Mouse (Mus musculus) hindbrain, embryonic 11.5 days (tissue): ENCODE results near the gene Hs2st1. TPM values are rescaled to one million over a fixed set of nuclear protein-coding genes. Genes with fewer than 3 reads are reported as not detected.
"Not testable (repeated sequence)": the region's sequence is repeated elsewhere in the genome, so short reads cannot be mapped to it uniquely, and the experiment has no call there.

Experiments
- ATAC-seq: fragments of 200-750 bp; cut with Nextera tagmentation; 2 replicates; pipeline ENCODE4 v1.8.0; 2017; ENCODE audit warnings: mild to moderate bottlenecking, moderate TSS enrichment, moderate library complexity; ENCODE audit not compliant: low FRiP score
- DNase-seq: peaks from one replicate; pipeline ENCODE4 v3.0.0-alpha.2; 2015; ENCODE audit warnings: low spot score
- H3K27ac ChIP-seq: fragments of 300-500 bp; sonication (generic); 2 replicates; pipeline ENCODE4 v1.5.1; 2014; ENCODE audit warnings: mild to moderate bottlenecking, low read depth, low read length
- H3K27me3 ChIP-seq: fragments of 300-500 bp; sonication (generic); 2 replicates; pipeline ENCODE4 v1.6.1; 2014; ENCODE audit warnings: mild to moderate bottlenecking, low read length, moderate library complexity, mixed read lengths; ENCODE audit not compliant: control insufficient read depth, insufficient read depth
- H3K36me3 ChIP-seq: fragments of 300-500 bp; sonication (generic); 2 replicates; pipeline ENCODE4 v1.6.1; 2014; ENCODE audit warnings: mild to moderate bottlenecking, low read length, moderate library complexity, mixed read lengths; ENCODE audit not compliant: control insufficient read depth, insufficient read depth
- H3K4me1 ChIP-seq: fragments of 300-500 bp; sonication (generic); replicated peaks from 2 replicates; pipeline ENCODE4 v1.6.1; 2014; ENCODE audit warnings: low read length, mixed read lengths; ENCODE audit not compliant: control insufficient read depth, insufficient read depth
- H3K4me2 ChIP-seq: fragments of 300-500 bp; sonication (generic); replicated peaks from 2 replicates; pipeline ENCODE4 v1.6.1; 2014; ENCODE audit warnings: mild to moderate bottlenecking, low read depth, low read length
- H3K4me3 ChIP-seq: fragments of 300-500 bp; sonication (generic); 2 replicates; pipeline ENCODE4 v1.5.1; 2014; ENCODE audit warnings: low read depth, low read length
- H3K9ac ChIP-seq: fragments of 300-500 bp; sonication (generic); 2 replicates; pipeline ENCODE4 v1.6.1; 2014; ENCODE audit warnings: low read depth, low read length
- H3K9me3 ChIP-seq: fragments of 300-500 bp; sonication (generic); 2 replicates; pipeline ENCODE4 v1.6.1; 2016; ENCODE audit warnings: low read length; ENCODE audit not compliant: control insufficient read depth
- whole genome bisulfite sequencing: fragments of 180-500 bp; shearing (Covaris S2); extraction: QIAGEN DNeasy Blood & Tissue Kit; methylation state at CpG from one replicate; pipeline ENCODE4 v1.1.7; 2014; 5-methylcytosine and 5-hydroxymethylcytosine counted together
- polyA plus RNA-seq: library from polyadenylated mRNA; unstranded; fragments of >200 nt; fragmentation: Nextera tagmentation; extraction: Ambion mirVana; gene quantifications from 2 replicates; pipeline ENCODE4 v1.2.1, GENCODE M21; 2014

Hs2st1 gene
- polyA plus RNA-seq, 1 experiment from 2014 or later, result 16.3 TPM

DNA sequence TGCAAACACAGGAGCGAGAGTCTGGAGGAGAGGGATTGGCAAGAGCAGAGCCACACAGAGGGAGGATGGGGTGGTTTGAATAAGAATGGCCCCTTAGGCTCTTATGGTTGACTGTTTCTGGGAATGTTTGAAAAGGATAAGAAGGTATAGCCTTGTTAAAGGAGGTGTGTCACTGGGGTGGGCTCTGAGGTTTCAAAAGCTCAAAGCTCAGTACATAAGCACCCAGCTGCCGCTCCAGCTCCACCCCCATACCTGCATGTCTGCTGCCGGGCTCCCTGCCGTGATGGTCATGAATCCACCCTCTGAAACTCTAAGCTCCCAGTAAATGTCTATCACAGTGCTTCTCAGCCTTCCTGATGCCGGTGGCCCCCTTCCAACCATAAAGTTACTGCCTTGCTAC, 40.8 kb upstream of the Hs2st1 start:
- no peak for ATAC-seq
- Histone ChIP-seq H3K4me1 (no peaks in the 10 kb centered on the region), H3K36me3 (no peaks in the 10 kb centered on the region), H3K27ac (no peak overlapping the region), H3K9ac (no peak overlapping the region), H3K4me2 (no peak overlapping the region), H3K27me3 (no peaks in the 10 kb centered on the region), H3K9me3 (no peaks in the 10 kb centered on the region), H3K4me3 (no peak overlapping the region)
- WGBS, result 44% methylated on average over 5 of the region's 5 CpGs
- DNase-seq, result no peak

DNA sequence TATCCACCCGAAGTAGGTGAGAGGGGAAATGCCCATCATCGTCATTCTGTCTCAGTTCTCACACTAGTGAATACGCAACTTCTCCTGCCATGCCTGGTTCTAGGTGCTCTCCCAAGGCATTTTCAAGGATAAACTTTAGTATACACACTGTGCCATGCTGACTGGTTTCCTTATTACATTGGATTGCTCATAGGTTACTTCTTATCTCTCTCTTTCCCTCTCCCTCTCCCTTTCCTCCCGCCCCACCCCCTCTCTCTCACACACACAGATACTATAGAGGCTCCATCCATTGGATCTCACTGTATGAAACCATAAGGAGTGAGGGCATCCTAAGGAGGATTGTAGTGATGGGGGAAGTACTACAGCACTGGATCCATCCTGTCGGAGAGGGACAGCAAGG, 38.1 kb upstream of the Hs2st1 start:
- DNase-seq, result no peak
- Histone ChIP-seq H3K9ac (no peak overlapping the region), H3K27ac (no peak overlapping the region), H3K4me1 (no peaks in the 10 kb centered on the region), H3K27me3 (no peaks in the 10 kb centered on the region), H3K9me3 (no peaks in the 10 kb centered on the region), H3K4me2 (no peak overlapping the region), H3K36me3 (no peaks in the 10 kb centered on the region), H3K4me3 (no peak overlapping the region)
- no peak for ATAC-seq
- 89% methylated on average over 5 of the region's 5 CpGs for WGBS

DNA sequence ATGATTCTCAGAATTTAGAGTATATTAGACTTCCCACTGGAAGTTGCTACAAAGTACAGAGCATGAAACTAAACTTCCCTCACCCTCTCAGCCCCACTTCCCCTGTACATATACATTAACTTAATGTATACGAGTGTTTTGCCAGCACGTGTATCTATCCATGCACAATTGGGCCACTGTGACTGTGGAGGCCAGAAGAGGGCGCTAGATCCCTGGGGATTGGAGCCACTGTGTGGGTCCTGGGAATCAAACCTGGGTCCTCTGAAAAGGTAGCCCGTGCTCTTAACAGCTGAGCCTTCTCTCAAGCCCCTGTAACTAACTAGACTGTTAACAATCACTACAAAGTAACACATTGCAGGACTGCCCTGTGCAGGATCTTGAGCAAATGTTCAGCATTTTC, 36.5 kb upstream of the Hs2st1 start:
- no peaks in the 10 kb centered on the region for H3K9me3 ChIP-seq
- H3K4me3 ChIP-seq, result no peak overlapping the region
- DNase-seq (no peak), ATAC-seq (no peak)
- no peaks in the 10 kb centered on the region for H3K36me3 ChIP-seq
- no peak overlapping the region for H3K9ac ChIP-seq
- H3K4me2 ChIP-seq, result no peak overlapping the region
- H3K27me3 ChIP-seq, result no peaks in the 10 kb centered on the region
- no peaks in the 10 kb centered on the region for H3K4me1 ChIP-seq
- WGBS, result 76% methylated on average over 4 of the region's 4 CpGs
- H3K27ac ChIP-seq, result no peak overlapping the region

DNA sequence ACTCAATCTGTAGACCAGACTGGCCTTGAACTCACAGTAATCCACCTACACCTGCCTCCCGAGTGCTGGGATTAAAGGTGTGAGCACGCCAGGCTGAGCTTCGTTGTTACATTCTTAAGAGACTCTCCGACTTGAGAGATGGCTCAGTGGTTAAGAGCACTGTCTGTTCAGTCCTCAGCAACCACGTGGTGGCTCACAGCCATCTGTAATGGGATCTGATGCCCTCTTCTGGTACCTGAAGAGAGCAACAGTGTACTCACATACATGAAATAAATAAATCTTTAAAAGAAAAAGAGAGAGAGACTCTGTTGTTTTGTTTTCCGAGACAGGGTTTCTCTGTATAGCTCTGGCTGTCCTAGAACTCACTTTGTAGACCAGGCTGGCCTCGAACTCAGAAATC, 35.8 kb upstream of the Hs2st1 start:
- not testable (repeated sequence) for H3K4me1 ChIP-seq, H3K9me3 ChIP-seq, ATAC-seq, DNase-seq, H3K27ac ChIP-seq, H3K36me3 ChIP-seq, H3K27me3 ChIP-seq, H3K4me2 ChIP-seq, H3K9ac ChIP-seq, H3K4me3 ChIP-seq
- WGBS, result 67% methylated on average over 7 of the region's 7 CpGs

DNA sequence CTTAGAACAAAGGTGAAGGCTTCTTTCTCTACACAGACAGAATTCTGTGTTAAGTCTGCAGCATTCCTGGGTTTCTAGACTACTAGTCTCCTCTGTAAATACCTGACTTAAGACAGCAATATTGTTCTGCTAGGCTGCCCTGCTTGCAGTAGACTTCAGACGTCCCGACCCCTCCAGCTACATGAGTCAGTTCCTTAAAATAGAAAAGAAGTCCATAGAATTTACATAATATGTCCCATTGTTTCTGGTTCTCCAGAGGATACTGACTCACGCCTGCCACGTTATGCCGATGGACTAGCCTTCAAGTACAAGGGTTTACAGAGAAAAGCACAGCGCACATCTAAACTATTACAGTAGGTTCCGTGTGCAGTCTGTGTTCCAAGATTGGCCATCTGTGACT, 34.2 kb upstream of the Hs2st1 start:
- H3K36me3 ChIP-seq, result no peaks in the 10 kb centered on the region
- ATAC-seq (no peak), DNase-seq (no peak)
- 83% methylated on average over 7 of the region's 7 CpGs for WGBS
- H3K4me2 ChIP-seq, result no peak overlapping the region
- H3K27ac ChIP-seq, result no peak overlapping the region
- H3K4me1 ChIP-seq, result no peaks in the 10 kb centered on the region
- H3K9me3 ChIP-seq, result no peaks in the 10 kb centered on the region
- no peak overlapping the region for H3K9ac ChIP-seq
- no peaks in the 10 kb centered on the region for H3K27me3 ChIP-seq
- no peak overlapping the region for H3K4me3 ChIP-seq

DNA sequence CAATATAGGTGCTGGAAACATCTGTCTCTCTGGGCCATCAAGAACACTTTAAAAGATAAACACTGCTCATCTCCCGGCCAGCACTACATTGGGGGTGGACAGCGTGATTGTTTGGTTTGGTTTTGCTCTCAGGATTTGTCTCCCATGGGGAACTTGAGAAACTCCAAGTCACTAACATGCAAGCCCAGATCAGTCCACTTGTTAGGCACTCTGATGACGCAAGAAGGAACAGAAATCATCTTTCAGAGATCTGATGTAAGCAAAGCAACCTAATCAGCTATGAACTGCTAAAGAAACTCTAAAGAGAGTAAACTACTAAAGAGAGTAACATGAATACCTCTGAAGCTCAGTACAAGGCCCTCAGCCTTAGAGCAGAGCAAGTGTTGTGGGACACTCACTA, 33.6 kb upstream of the Hs2st1 start:
- H3K4me2 ChIP-seq, result no peak overlapping the region
- no peak overlapping the region for H3K27ac ChIP-seq
- ATAC-seq, result no peak
- no peak for DNase-seq
- H3K9me3 ChIP-seq, result no peaks in the 10 kb centered on the region
- H3K4me1 ChIP-seq, result no peaks in the 10 kb centered on the region
- H3K9ac ChIP-seq, result no peak overlapping the region
- no peaks in the 10 kb centered on the region for H3K36me3 ChIP-seq
- 87% methylated on average over 3 of the region's 3 CpGs for WGBS
- no peak overlapping the region for H3K4me3 ChIP-seq
- H3K27me3 ChIP-seq, result no peaks in the 10 kb centered on the region

DNA sequence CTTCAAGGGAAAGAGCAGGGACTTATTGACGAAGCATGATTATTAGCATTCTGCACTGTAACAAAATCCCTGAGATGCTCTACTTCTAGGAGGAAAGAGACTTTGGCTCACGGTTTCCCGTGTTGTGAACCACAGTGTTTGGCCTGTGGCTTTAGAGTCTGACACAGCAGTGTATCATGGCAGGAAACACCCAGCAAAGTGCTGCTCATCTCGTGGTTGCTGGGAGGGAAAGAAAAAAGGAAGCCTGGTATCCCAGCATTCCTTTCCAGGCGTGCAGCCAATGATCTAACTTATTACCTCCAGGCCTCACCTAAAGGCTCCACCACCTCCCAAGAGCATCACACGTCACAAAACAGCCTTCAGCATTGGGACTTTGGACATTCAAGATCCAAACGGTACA, 32.8 kb upstream of the Hs2st1 start:
- Histone ChIP-seq H3K4me1 (no peaks in the 10 kb centered on the region), H3K4me2 (no peak overlapping the region), H3K36me3 (no peaks in the 10 kb centered on the region), H3K27me3 (no peaks in the 10 kb centered on the region), H3K4me3 (no peak overlapping the region), H3K27ac (no peak overlapping the region), H3K9me3 (no peaks in the 10 kb centered on the region), H3K9ac (no peak overlapping the region)
- no peak for ATAC-seq
- no peak for DNase-seq
- WGBS, result 77% methylated on average over 7 of the region's 7 CpGs

DNA sequence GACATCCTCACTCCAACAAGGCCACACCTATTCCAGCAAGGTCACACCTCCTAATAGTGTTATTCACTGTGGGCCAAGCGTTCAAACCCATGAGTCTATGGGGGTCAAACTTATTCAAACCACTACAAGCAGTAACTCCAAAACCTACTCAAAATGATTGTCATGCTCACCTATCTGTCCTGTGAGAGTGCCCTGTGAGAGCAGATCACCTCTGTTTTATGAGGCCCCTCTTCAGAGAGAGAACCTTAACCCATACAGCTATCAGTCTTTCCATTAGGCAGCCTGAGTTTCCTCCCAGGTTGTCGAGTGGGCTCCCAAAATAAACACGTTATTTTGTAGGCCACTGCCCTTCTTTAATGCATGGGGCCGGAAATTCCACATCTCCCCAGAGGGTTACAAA, 32.4 kb upstream of the Hs2st1 start:
- H3K9ac ChIP-seq, result no peak overlapping the region
- H3K27ac ChIP-seq, result no peak overlapping the region
- no peak for ATAC-seq
- H3K9me3 ChIP-seq, result no peaks in the 10 kb centered on the region
- no peaks in the 10 kb centered on the region for H3K27me3 ChIP-seq
- no peaks in the 10 kb centered on the region for H3K4me1 ChIP-seq
- WGBS, result 78% methylated on average over 4 of the region's 4 CpGs
- no peak for DNase-seq
- no peak overlapping the region for H3K4me3 ChIP-seq
- H3K4me2 ChIP-seq, result no peak overlapping the region
- H3K36me3 ChIP-seq, result no peaks in the 10 kb centered on the region

DNA sequence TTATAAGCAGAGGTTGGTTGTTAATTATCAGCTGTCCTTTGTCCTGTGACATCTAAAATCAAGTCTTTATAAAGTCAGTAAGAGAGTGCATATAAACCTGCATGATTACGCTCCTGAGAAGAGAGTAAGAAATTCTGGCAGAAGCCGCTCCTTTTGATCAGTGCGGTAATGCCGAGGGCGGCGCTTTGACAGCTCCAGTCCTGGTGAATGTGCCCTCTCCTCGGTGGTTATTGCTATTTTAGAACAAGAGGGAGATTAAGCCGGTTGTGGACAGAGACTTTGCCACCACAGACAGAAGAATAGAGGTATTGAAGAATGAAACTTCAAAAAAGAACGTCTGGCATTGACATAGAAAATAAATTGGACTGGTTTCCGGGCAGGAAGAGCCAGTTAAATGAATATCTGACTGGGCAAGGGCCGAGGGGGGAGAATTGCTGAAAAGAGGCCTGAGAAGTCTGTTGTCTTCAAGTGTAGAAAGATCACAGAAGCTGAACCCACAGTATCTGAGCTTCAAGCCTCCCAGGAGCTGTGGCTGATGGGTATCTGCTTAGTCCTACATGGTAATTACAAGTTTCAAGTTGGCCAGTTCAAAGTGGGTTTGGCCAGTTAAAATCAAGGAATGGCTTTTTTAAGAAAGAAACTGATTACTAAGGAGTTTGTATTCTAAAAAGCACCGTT, 27.9 kb upstream of the Hs2st1 start:
- ATAC-seq (no peak), DNase-seq (no peak)
- Histone ChIP-seq H3K27me3 (no peaks in the 10 kb centered on the region), H3K4me2 (no peak overlapping the region), H3K9ac (no peak overlapping the region), H3K4me3 (no peak overlapping the region), H3K27ac (no peak overlapping the region), H3K9me3 (no peaks in the 10 kb centered on the region), H3K4me1 (no peaks in the 10 kb centered on the region), H3K36me3 (no peaks in the 10 kb centered on the region)
- WGBS, result 83% methylated on average over 12 of the region's 12 CpGs
